Mouse (Mus musculus) stomach, postnatal 0 days (tissue): Measurements from ENCODE around the gene Hspb9.

Source experiments
- CTCF ChIP-seq: IDR thresholded peaks from 2 replicates; pipeline ENCODE4 v1.5.1; 2016; ENCODE audit warnings: antibody characterized with exemption, low read depth, mild to moderate bottlenecking, moderate library complexity
- EP300 ChIP-seq: optimal IDR thresholded peaks from 2 replicates; pipeline ENCODE3; 2016; ENCODE audit warnings: antibody characterized with exemption

- TF ChIP-seq CTCF (no peak), EP300 (no peak)
These were observed 1.3 kb downstream of the Hspb9 start for GRCm38 (mm10) chr11:100714948-100715347.
